9 mouse cellular contexts compared by ENCODE assay signal in genomic region chr15:52506930-52507329, GRCm38 (mm10).
DNase-seq lines count a peak whose midpoint lies in the region; ATAC-seq lines count a peak whose summit lies in the region.
"Had no signal": no experiment of that assay in that cellular context is flagged by ENCODE, and none has a peak within 500 bp of the region (broad histone marks: within the 10 kb centered on the region; RNA-seq: fewer than 3 reads in every experiment).

No protein-coding gene starts in this region.

- no peaks in the 10 kb centered on the region for H3K27me3 ChIP-seq in liver, embryonic 12.5 days (replicated peaks)
- H3K27me3 ChIP-seq: limb, embryonic 12.5 days had no signal

- no peaks in the 10 kb centered on the region for H3K4me1 ChIP-seq in liver, embryonic 12.5 days

- no peak overlapping the region for H3K4me3 ChIP-seq in liver, embryonic 12.5 days
- H3K4me3 ChIP-seq: limb, embryonic 12.5 days had no signal

- intact Hi-C loops in left cerebral cortex, postnatal 14 days (cut with DNase I): loop anchor here (10.0 kb wide), 2 partner anchors 848 to 1178 kb away; no protein-coding TSS in a partner anchor

- no peaks in the 10 kb centered on the region for H3K9me3 ChIP-seq in liver, embryonic 12.5 days (replicated peaks)
- H3K9me3 ChIP-seq: limb, embryonic 12.5 days had no signal

- H3K9ac ChIP-seq in liver, embryonic 12.5 days: no peak overlapping the region
- H3K9ac ChIP-seq: limb, embryonic 12.5 days had no signal

- H3K27ac ChIP-seq in liver, embryonic 12.5 days: no peak overlapping the region
- H3K27ac ChIP-seq: limb, embryonic 12.5 days had no signal

- 7% methylated on average over 7 of the region's 7 CpGs for WGBS in liver, embryonic 12.5 days (ENCODE audit: insufficient replicate concordance)

- H3K4me2 ChIP-seq in liver, embryonic 12.5 days: no peak overlapping the region
- H3K4me2 ChIP-seq: limb, embryonic 12.5 days had no signal

- no peak for ATAC-seq in liver, embryonic 12.5 days

- H3K36me3 ChIP-seq in liver, embryonic 12.5 days: no peaks in the 10 kb centered on the region
- H3K36me3 ChIP-seq: limb, embryonic 12.5 days had no signal

- DNase-seq in adrenal gland, adult (ENCODE audit: inconsistent age in 2 of 2, low spot score in 1 of 2): peak; percentile 29 to 65
- no peak for DNase-seq in adrenal gland, postnatal 4 days (ENCODE audit: low spot score in 2 of 2)
- DNase-seq in liver: peak; percentile 54
- peak; percentile 46 to 72 for DNase-seq in adrenal gland, postnatal 36 days
- DNase-seq in embryo, embryonic 11.5 days (ENCODE audit: low read depth, low spot score): peak; percentile 65
- DNase-seq in left cerebral cortex, postnatal 14 days (ENCODE audit: low spot score in 2 of 2): peak; percentile 20 to 60
- DNase-seq in right cerebral cortex, postnatal 14 days: peak; percentile 72

Comparison
In these comparisons a context has a peak if more than half of its experiments do, and no peak if none do; other contexts are left out.
1. DNase-seq: peak in adrenal gland, adult (2 of 2), liver (single experiment), adrenal gland, postnatal 36 days (2 of 2), embryo, embryonic 11.5 days (single experiment), left cerebral cortex, postnatal 14 days (2 of 2) and right cerebral cortex, postnatal 14 days (single experiment); none in adrenal gland, postnatal 4 days (0 of 2).